Mouse (Mus musculus): ENCODE results near the gene Arl4a. TPM values are rescaled to one million over a fixed set of nuclear protein-coding genes. Genes with fewer than 3 reads are reported as not detected.

Gene Arl4a
- 29.4 and 31.1 TPM in 2 replicates for polyA plus RNA-seq (2014; fragmentation: Nextera tagmentation; extraction: Ambion mirVana)

- DNase-seq (ENCODE audit: low spot score) (peak; percentile 91), ATAC-seq (ENCODE audit: insufficient number of reproducible peaks, low FRiP score, low TSS enrichment, low read depth) (peak; percentile 87)
- no peaks in the 10 kb centered on the region for H3K4me1 ChIP-seq (ENCODE audit: control insufficient read depth, insufficient read depth, low read length)
- H3K9ac ChIP-seq (ENCODE audit: low read length), result peak within 1 kb of the TSS; percentile 69
- no peaks in the 10 kb centered on the region for H3K36me3 ChIP-seq (ENCODE audit: control insufficient read depth, insufficient read depth, low read length)
- H3K4me3 ChIP-seq (ENCODE audit: low read depth, low read length), result peak within 1 kb of the TSS; percentile 68
- no peaks in the 10 kb centered on the region for H3K27me3 ChIP-seq (ENCODE audit: control insufficient read depth, insufficient read depth, low read length)
- WGBS, result under 1% methylated on average over 64 of the region's 68 CpGs
- no peaks in the 10 kb centered on the region for H3K9me3 ChIP-seq (ENCODE audit: control insufficient read depth, low read length)
- peak within 1 kb of the TSS; percentile 74 for H3K4me2 ChIP-seq (ENCODE audit: low read depth, severe bottlenecking)
- peak within 1 kb of the TSS; percentile 80 for H3K27ac ChIP-seq (replicated peaks; ENCODE audit: low read depth, low read length)
Observed at GRCm38 (mm10) chr12:40037876-40038463, at the start of gene Arl4a. TSS of gene Arl4a (minus strand) at chr12:40038025.

DNA sequence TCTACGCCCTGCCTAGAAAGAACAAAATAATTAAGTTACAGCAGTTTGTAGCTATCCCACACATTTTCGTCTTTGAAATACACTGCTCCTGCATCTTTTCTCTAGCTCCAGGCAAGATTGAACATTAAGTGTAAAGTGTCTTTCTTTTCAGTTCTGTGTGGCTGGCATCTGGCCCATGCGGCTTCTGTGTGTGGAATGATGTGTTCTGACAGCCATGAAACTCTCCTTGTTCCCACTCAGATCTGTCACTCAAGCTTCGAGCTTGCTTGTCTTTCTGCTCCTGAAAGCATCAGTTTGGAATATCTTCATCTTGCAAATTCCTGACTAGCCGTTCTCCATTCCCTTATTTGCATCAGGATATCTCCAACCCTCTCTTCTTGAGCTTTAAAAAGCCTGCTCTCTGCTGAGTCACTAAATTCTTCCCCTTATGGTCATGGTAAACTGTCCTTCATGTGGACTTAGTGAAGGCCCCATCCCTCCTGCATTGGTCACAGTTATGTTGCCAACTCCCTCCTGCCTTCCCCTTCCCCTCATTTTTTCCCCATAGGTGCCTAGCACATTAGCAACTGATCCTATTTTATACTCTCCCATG is 48.0 kb upstream of the Arl4a start:
- WGBS, result 85% methylated on average over 5 of the region's 5 CpGs
- H3K4me1 ChIP-seq (ENCODE audit: control insufficient read depth, insufficient read depth, low read length), result no peaks in the 10 kb centered on the region
- H3K4me2 ChIP-seq (ENCODE audit: low read depth, severe bottlenecking), result no peak overlapping the region
- H3K9me3 ChIP-seq (ENCODE audit: control insufficient read depth, low read length), result no peaks in the 10 kb centered on the region
- ATAC-seq (ENCODE audit: insufficient number of reproducible peaks, low FRiP score, low TSS enrichment, low read depth) (no peak), DNase-seq (ENCODE audit: low spot score) (no peak)
- no peaks in the 10 kb centered on the region for H3K36me3 ChIP-seq (ENCODE audit: control insufficient read depth, insufficient read depth, low read length)
- H3K4me3 ChIP-seq (ENCODE audit: low read depth, low read length), result no peak overlapping the region
- H3K9ac ChIP-seq (ENCODE audit: low read length), result no peak overlapping the region
- H3K27ac ChIP-seq (replicated peaks; ENCODE audit: low read depth, low read length), result no peak overlapping the region
- H3K27me3 ChIP-seq (ENCODE audit: control insufficient read depth, insufficient read depth, low read length), result no peaks in the 10 kb centered on the region

DNA sequence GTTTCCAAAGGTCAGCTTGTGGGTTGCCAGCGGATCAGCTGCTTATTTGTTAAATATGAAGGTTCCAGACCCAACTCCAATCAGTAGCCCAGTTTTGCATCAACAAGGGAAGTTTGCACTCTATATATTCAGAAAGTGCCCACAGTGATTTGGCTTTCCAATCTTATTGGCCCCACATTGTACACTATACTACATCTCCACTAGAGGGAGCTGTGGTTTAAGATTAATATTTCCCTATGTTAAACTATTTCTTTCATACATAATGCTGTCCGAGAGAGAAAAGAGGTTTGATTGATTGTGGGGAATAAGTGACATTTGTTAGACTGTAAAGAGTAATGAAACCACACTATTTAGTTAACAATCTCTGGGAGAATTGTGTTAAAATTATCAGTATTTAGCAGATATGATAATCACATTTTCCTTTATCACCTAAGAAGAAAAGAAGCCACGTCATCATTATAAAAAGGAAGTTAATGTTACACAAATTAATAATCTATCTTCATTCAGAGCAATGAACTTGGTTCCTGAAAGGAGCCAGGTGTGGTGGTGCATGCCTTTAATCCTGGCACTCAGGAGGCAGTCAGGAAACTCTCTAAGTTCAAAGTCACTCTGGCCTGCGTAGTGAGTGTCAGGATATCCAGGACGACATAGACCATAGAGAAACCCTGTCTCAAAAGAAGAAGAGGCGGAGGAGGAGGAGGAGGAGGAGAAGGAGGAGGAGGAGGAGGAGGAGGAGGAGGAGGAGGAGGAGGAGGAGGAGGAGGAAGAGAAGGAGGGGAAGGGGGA is 44.8 kb upstream of the Arl4a start:
- no peak overlapping the region for H3K27ac ChIP-seq (replicated peaks; ENCODE audit: low read depth, low read length)
- ATAC-seq (ENCODE audit: insufficient number of reproducible peaks, low FRiP score, low TSS enrichment, low read depth), result no peak
- no peak overlapping the region for H3K9ac ChIP-seq (ENCODE audit: low read length)
- no peaks in the 10 kb centered on the region for H3K9me3 ChIP-seq (ENCODE audit: control insufficient read depth, low read length)
- no peaks in the 10 kb centered on the region for H3K27me3 ChIP-seq (ENCODE audit: control insufficient read depth, insufficient read depth, low read length)
- H3K4me3 ChIP-seq (ENCODE audit: low read depth, low read length), result no peak overlapping the region
- H3K4me2 ChIP-seq (ENCODE audit: low read depth, severe bottlenecking), result no peak overlapping the region
- no peak for DNase-seq (ENCODE audit: low spot score)
- no peaks in the 10 kb centered on the region for H3K4me1 ChIP-seq (ENCODE audit: control insufficient read depth, insufficient read depth, low read length)
- 45% methylated on average over 5 of the region's 6 CpGs for WGBS
- no peaks in the 10 kb centered on the region for H3K36me3 ChIP-seq (ENCODE audit: control insufficient read depth, insufficient read depth, low read length)

- no peak for ATAC-seq (ENCODE audit: insufficient number of reproducible peaks, low FRiP score, low TSS enrichment, low read depth)
- 76% methylated on average over 5 of the region's 5 CpGs for WGBS
- no peak overlapping the region for H3K4me3 ChIP-seq (ENCODE audit: low read depth, low read length)
- H3K4me1 ChIP-seq (ENCODE audit: control insufficient read depth, insufficient read depth, low read length), result no peaks in the 10 kb centered on the region
- H3K27me3 ChIP-seq (ENCODE audit: control insufficient read depth, insufficient read depth, low read length), result no peaks in the 10 kb centered on the region
- no peaks in the 10 kb centered on the region for H3K9me3 ChIP-seq (ENCODE audit: control insufficient read depth, low read length)
- H3K4me2 ChIP-seq (ENCODE audit: low read depth, severe bottlenecking), result no peak overlapping the region
- no peak overlapping the region for H3K27ac ChIP-seq (replicated peaks; ENCODE audit: low read depth, low read length)
- no peaks in the 10 kb centered on the region for H3K36me3 ChIP-seq (ENCODE audit: control insufficient read depth, insufficient read depth, low read length)
- H3K9ac ChIP-seq (ENCODE audit: low read length), result no peak overlapping the region
- DNase-seq (ENCODE audit: low spot score), result no peak
Observed at GRCm38 (mm10) chr12:40082048-40082447, 44.2 kb upstream of the Arl4a start.

DNA sequence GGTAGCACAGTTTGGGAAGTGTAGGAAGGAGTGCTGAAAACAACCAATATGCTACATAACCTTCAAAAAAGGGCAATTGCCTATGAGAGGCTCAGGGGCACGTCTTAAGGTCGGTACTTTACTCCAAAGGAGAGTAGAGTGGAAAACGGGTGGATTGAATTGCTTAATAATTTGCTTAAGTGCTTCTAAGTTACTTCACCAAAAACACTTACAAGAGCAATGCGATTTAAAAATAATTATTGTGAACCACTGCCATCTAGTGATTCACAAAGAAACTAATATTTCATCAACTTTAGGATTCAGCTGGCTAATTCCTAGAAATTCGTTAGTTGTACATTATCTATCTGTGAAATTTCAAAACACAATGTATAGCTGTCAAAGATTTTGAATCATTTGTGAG is 35.8 kb upstream of the Arl4a start:
- Histone ChIP-seq H3K27ac (replicated peaks; ENCODE audit: low read depth, low read length) (no peak overlapping the region), H3K4me2 (ENCODE audit: low read depth, severe bottlenecking) (no peak overlapping the region), H3K27me3 (ENCODE audit: control insufficient read depth, insufficient read depth, low read length) (no peaks in the 10 kb centered on the region), H3K4me1 (ENCODE audit: control insufficient read depth, insufficient read depth, low read length) (no peaks in the 10 kb centered on the region), H3K4me3 (ENCODE audit: low read depth, low read length) (no peak overlapping the region), H3K9me3 (ENCODE audit: control insufficient read depth, low read length) (no peaks in the 10 kb centered on the region), H3K9ac (ENCODE audit: low read length) (no peak overlapping the region), H3K36me3 (ENCODE audit: control insufficient read depth, insufficient read depth, low read length) (no peaks in the 10 kb centered on the region)
- DNase-seq (ENCODE audit: low spot score) (no peak), ATAC-seq (ENCODE audit: insufficient number of reproducible peaks, low FRiP score, low TSS enrichment, low read depth) (no peak)
- WGBS, result 76% methylated on average over 5 of the region's 5 CpGs

GRCm38 (mm10) chr12:40047024-40047423 is 9.2 kb upstream of the Arl4a start:
- ATAC-seq (ENCODE audit: insufficient number of reproducible peaks, low FRiP score, low TSS enrichment, low read depth) (no peak), DNase-seq (ENCODE audit: low spot score) (no peak)
- H3K4me2 ChIP-seq (ENCODE audit: low read depth, severe bottlenecking), result no peak overlapping the region
- no peaks in the 10 kb centered on the region for H3K27me3 ChIP-seq (ENCODE audit: control insufficient read depth, insufficient read depth, low read length)
- no peak overlapping the region for H3K27ac ChIP-seq (replicated peaks; ENCODE audit: low read depth, low read length)
- no peaks in the 10 kb centered on the region for H3K36me3 ChIP-seq (ENCODE audit: control insufficient read depth, insufficient read depth, low read length)
- H3K4me1 ChIP-seq (ENCODE audit: control insufficient read depth, insufficient read depth, low read length), result no peaks in the 10 kb centered on the region
- no peaks in the 10 kb centered on the region for H3K9me3 ChIP-seq (ENCODE audit: control insufficient read depth, low read length)
- no peak overlapping the region for H3K4me3 ChIP-seq (ENCODE audit: low read depth, low read length)
- WGBS, result 66% methylated on average over 1 of the region's 1 CpGs
- H3K9ac ChIP-seq (ENCODE audit: low read length), result no peak overlapping the region

- Histone ChIP-seq H3K9ac (ENCODE audit: low read length) (no peak overlapping the region), H3K27ac (replicated peaks; ENCODE audit: low read depth, low read length) (no peak overlapping the region), H3K36me3 (ENCODE audit: control insufficient read depth, insufficient read depth, low read length) (no peaks in the 10 kb centered on the region), H3K9me3 (ENCODE audit: control insufficient read depth, low read length) (no peaks in the 10 kb centered on the region), H3K27me3 (ENCODE audit: control insufficient read depth, insufficient read depth, low read length) (no peaks in the 10 kb centered on the region), H3K4me1 (ENCODE audit: control insufficient read depth, insufficient read depth, low read length) (no peaks in the 10 kb centered on the region), H3K4me3 (ENCODE audit: low read depth, low read length) (no peak overlapping the region), H3K4me2 (ENCODE audit: low read depth, severe bottlenecking) (no peak overlapping the region)
- DNase-seq (ENCODE audit: low spot score) (no peak), ATAC-seq (ENCODE audit: insufficient number of reproducible peaks, low FRiP score, low TSS enrichment, low read depth) (no peak)
- 89% methylated on average over 8 of the region's 8 CpGs for WGBS
Observed at GRCm38 (mm10) chr12:40043816-40044585, 6.2 kb upstream of the Arl4a start.

DNA sequence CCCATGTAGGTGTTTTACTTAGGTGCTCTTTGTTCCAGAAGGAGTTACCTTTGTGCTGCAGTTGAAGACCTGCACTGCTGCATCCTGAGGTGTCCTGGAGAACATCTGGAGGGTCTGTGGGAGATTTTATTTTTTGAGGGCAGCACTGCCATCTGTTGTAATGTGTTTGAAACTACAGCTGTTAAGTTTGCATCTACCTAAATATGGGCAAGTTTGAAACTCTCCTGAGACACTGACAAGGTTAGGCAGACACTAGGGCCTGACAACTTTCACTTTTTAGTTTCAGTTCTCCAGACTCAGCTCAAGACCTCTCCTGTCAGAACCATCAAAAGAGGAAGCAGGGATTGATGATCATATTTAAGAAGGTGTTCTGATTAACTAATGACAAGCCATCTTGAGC is 2.2 kb upstream of the Arl4a start:
- no peak overlapping the region for H3K4me3 ChIP-seq (ENCODE audit: low read depth, low read length)
- no peaks in the 10 kb centered on the region for H3K4me1 ChIP-seq (ENCODE audit: control insufficient read depth, insufficient read depth, low read length)
- no peak overlapping the region for H3K4me2 ChIP-seq (ENCODE audit: low read depth, severe bottlenecking)
- H3K9me3 ChIP-seq (ENCODE audit: control insufficient read depth, low read length), result no peaks in the 10 kb centered on the region
- H3K9ac ChIP-seq (ENCODE audit: low read length), result no peak overlapping the region
- no peaks in the 10 kb centered on the region for H3K36me3 ChIP-seq (ENCODE audit: control insufficient read depth, insufficient read depth, low read length)
- DNase-seq (ENCODE audit: low spot score) (peak; percentile 51), ATAC-seq (ENCODE audit: insufficient number of reproducible peaks, low FRiP score, low TSS enrichment, low read depth) (no peak)
- no peak overlapping the region for H3K27ac ChIP-seq (replicated peaks; ENCODE audit: low read depth, low read length)
- no peaks in the 10 kb centered on the region for H3K27me3 ChIP-seq (ENCODE audit: control insufficient read depth, insufficient read depth, low read length)

Measured in limb, embryonic 11.5 days (tissue).